Mouse (Mus musculus) bone marrow macrophage, adult 2 months (primary cell): ENCODE results near the gene Coasy.

Experiments used
- CTCF ChIP-seq: IDR thresholded peaks from 2 replicates; pipeline ENCODE4 v1.5.1; 2012; ENCODE audit warnings: low read depth, mild to moderate bottlenecking, low read length, moderate library complexity
- POLR2A ChIP-seq: IDR thresholded peaks from 2 replicates; pipeline ENCODE4 v1.6.1; 2012; ENCODE audit warnings: mild to moderate bottlenecking, low read depth, low read length, borderline replicate concordance

DNA sequence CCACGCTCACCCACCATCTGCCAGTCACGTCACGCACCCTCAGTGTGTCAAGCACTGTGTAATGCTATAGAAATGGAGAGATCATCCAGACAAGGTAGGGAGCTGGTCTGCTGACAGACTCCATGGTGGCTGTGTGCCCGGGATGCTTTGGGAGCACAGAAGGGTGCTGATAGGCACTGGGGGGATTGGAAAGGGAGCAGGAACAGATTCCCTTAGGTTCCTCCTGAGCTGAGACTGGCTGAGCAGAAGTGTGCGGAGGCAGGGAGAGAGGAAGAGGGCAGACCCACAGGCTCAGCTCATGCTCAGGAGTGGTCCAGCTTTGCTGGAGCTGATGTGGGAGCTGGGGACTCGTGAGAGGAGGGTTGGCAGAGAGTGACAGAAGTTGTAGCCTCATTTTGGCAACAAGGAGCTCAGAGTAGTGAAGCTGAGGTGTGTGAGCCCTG is 31.3 kb upstream of the Coasy start:
- TF ChIP-seq POLR2A (no peak), CTCF (no peak)
